Mouse (Mus musculus): ENCODE measurements at regions not wholly inside any gene's neighbourhood (a gene's known extent, or its start where the extent isn't known, plus 50 kb on each side); places are given as distances from the start of the nearest gene placed in this dataset.

DNA sequence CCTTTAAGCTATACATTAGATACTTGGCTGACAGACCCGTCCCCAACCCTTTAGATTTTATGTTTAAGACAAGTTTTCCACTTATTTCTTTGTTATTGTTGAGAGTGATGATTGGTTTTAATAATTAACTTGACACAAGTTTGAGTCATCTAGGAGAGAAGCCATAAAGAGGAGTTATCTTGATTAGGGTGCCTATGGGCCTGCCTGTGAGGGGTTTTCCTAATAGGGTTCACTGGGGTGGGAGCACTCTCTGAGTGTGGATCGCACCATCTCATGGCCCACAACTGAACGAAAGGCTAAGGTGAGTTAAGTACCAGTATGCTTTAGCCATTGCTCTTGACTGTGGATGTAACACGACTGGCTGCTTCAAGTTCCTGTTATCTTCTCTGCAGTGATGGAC, 123.3 kb upstream of the Agap1 start:
- TF ChIP-seq CTCF (IDR thresholded peaks at IDR 0.05; ENCODE audit: low read depth) (no peak), EP300 (IDR thresholded peaks at IDR 0.05; ENCODE audit: low read depth) (no peak)
